Mouse (Mus musculus): Measurements from ENCODE around the gene Pum2. TPM values are rescaled to one million over a fixed set of nuclear protein-coding genes. Genes with fewer than 3 reads are reported as not detected.

Gene Pum2
- 79.5 and 83.4 TPM in 2 replicates for polyA plus RNA-seq (2012; rRNA removed)

GRCm38 (mm10) chr12:8673974-8674306, at the start of gene Pum2:
Gene Pum2 (plus strand): TSS chr12:8674134.

GRCm38 (mm10) chr12:8770946-8771843, 97.3 kb downstream of the Pum2 start, which contains the start of gene Sdc1:
Gene Sdc1 (plus strand): TSS chr12:8771323.

Other genes starting within 250 kb of the Pum2 start
- 261 and 290 TPM in 2 replicates for gene Rhob, start 174.1 kb upstream of the Pum2 start, polyA plus RNA-seq (2012; rRNA removed)
- gene Slc7a15, start 75.1 kb upstream of the Pum2 start, polyA plus RNA-seq (2012; rRNA removed), result not detected in 2 replicates
- 20.0 and 22.9 TPM in 2 replicates for gene Sdc1, start 97.2 kb downstream of the Pum2 start, polyA plus RNA-seq (2012; rRNA removed)
- 271 and 287 TPM in 2 replicates for gene Laptm4a, start 247.5 kb downstream of the Pum2 start, polyA plus RNA-seq (2012; rRNA removed)

Data from central nervous system, embryonic 18 days (tissue).